Mouse (Mus musculus): ENCODE results near the gene Gm9857. TPM values are rescaled to one million over a fixed set of nuclear protein-coding genes. Genes with fewer than 3 reads are reported as not detected.

Gm9857 gene
- polyA plus RNA-seq, 1 experiment from 2014 or later: 0.54 TPM

GRCm38 (mm10) chr3:108963278-108963677, 23.0 kb upstream of the Gm9857 start:
- no peak overlapping the region for H3K4me3 ChIP-seq (replicated peaks)
- peaks cover 12% of the 10 kb centered on the region for H3K4me1 ChIP-seq
- no peak overlapping the region for H3K27ac ChIP-seq
- no peak overlapping the region for H3K4me2 ChIP-seq
- H3K9ac ChIP-seq: no peak overlapping the region
- H3K9me3 ChIP-seq: no peaks in the 10 kb centered on the region
- H3K36me3 ChIP-seq: no peaks in the 10 kb centered on the region
- 69% methylated on average over 3 of the region's 3 CpGs for WGBS
- H3K27me3 ChIP-seq (replicated peaks): no peaks in the 10 kb centered on the region
- no peak for ATAC-seq (ENCODE audit: insufficient read depth, low FRiP score, low read depth)

GRCm38 (mm10) chr3:108961655-108962054, 21.4 kb upstream of the Gm9857 start:
- Histone ChIP-seq H3K4me1 (peaks cover 12% of the 10 kb centered on the region), H3K4me3 (replicated peaks) (no peak overlapping the region), H3K4me2 (peak overlapping the region; percentile 19), H3K9me3 (no peaks in the 10 kb centered on the region), H3K9ac (no peak overlapping the region), H3K27me3 (replicated peaks) (no peaks in the 10 kb centered on the region), H3K36me3 (no peaks in the 10 kb centered on the region), H3K27ac (0 out of 2 replicates have a peak overlapping the region, but pooled peaks have one; percentile 16)
- ATAC-seq (ENCODE audit: insufficient read depth, low FRiP score, low read depth): no peak
- 28% methylated on average over 6 of the region's 6 CpGs for WGBS

- Histone ChIP-seq H3K9me3 (no peaks in the 10 kb centered on the region), H3K9ac (no peak overlapping the region), H3K4me2 (peak overlapping the region; percentile 19), H3K4me1 (peaks cover 12% of the 10 kb centered on the region), H3K27me3 (replicated peaks) (no peaks in the 10 kb centered on the region), H3K36me3 (no peaks in the 10 kb centered on the region), H3K27ac (0 out of 2 replicates have a peak overlapping the region, but pooled peaks have one; percentile 16), H3K4me3 (replicated peaks) (no peak overlapping the region)
- no peak for ATAC-seq (ENCODE audit: insufficient read depth, low FRiP score, low read depth)
- 41% methylated on average over 7 of the region's 7 CpGs for WGBS
These were observed 21.0 kb upstream of the Gm9857 start for GRCm38 (mm10) chr3:108961226-108961625.

- 61% methylated on average over 13 of the region's 13 CpGs for WGBS
- H3K9me3 ChIP-seq: no peaks in the 10 kb centered on the region
- H3K4me1 ChIP-seq: peaks cover 12% of the 10 kb centered on the region
- no peak overlapping the region for H3K27ac ChIP-seq
- no peak overlapping the region for H3K4me3 ChIP-seq (replicated peaks)
- no peak overlapping the region for H3K9ac ChIP-seq
- H3K27me3 ChIP-seq (replicated peaks): no peaks in the 10 kb centered on the region
- no peaks in the 10 kb centered on the region for H3K36me3 ChIP-seq
- ATAC-seq (ENCODE audit: insufficient read depth, low FRiP score, low read depth): no peak
- no peak overlapping the region for H3K4me2 ChIP-seq
These were observed 19.5 kb upstream of the Gm9857 start for GRCm38 (mm10) chr3:108959680-108960295.

GRCm38 (mm10) chr3:108957976-108958375, 17.7 kb upstream of the Gm9857 start:
- no peak overlapping the region for H3K4me2 ChIP-seq
- H3K4me1 ChIP-seq: peaks cover 12% of the 10 kb centered on the region
- H3K9me3 ChIP-seq: no peaks in the 10 kb centered on the region
- no peak overlapping the region for H3K27ac ChIP-seq
- no peak overlapping the region for H3K9ac ChIP-seq
- H3K36me3 ChIP-seq: no peaks in the 10 kb centered on the region
- H3K27me3 ChIP-seq (replicated peaks): no peaks in the 10 kb centered on the region
- no peak for ATAC-seq (ENCODE audit: insufficient read depth, low FRiP score, low read depth)
- H3K4me3 ChIP-seq (replicated peaks): no peak overlapping the region

- Histone ChIP-seq H3K4me3 (replicated peaks) (no peak overlapping the region), H3K9me3 (no peaks in the 10 kb centered on the region), H3K27me3 (replicated peaks) (no peaks in the 10 kb centered on the region), H3K27ac (no peak overlapping the region), H3K36me3 (no peaks in the 10 kb centered on the region), H3K9ac (no peak overlapping the region), H3K4me2 (no peak overlapping the region), H3K4me1 (no peaks in the 10 kb centered on the region)
- no peak for ATAC-seq (ENCODE audit: insufficient read depth, low FRiP score, low read depth)
- 86% methylated on average over 10 of the region's 10 CpGs for WGBS
These were observed 751 bp upstream of the Gm9857 start for GRCm38 (mm10) chr3:108940996-108941395.

GRCm38 (mm10) chr3:108939573-108939972, 672 bp downstream of the Gm9857 start, which contains the start of gene Henmt1:
TSS of gene Henmt1 (plus strand) at chr3:108939873.
- no peaks in the 10 kb centered on the region for H3K27me3 ChIP-seq (replicated peaks)
- H3K4me3 ChIP-seq (replicated peaks): peak within 1 kb of the TSS; percentile 37
- no peak for ATAC-seq (ENCODE audit: insufficient read depth, low FRiP score, low read depth)
- 80% methylated on average over 5 of the region's 5 CpGs for WGBS
- peak within 1 kb of the TSS; percentile 78 for H3K4me2 ChIP-seq
- no peak within 1 kb of the TSS for H3K27ac ChIP-seq
- no peaks in the 10 kb centered on the region for H3K36me3 ChIP-seq
- H3K4me1 ChIP-seq: no peaks in the 10 kb centered on the region
- no peaks in the 10 kb centered on the region for H3K9me3 ChIP-seq
- no peak within 1 kb of the TSS for H3K9ac ChIP-seq

GRCm38 (mm10) chr3:108938691-108939090, 1.6 kb downstream of the Gm9857 start:
- no peaks in the 10 kb centered on the region for H3K4me1 ChIP-seq
- no peak overlapping the region for H3K27ac ChIP-seq
- no peaks in the 10 kb centered on the region for H3K36me3 ChIP-seq
- H3K4me2 ChIP-seq: no peak overlapping the region
- 92% methylated on average over 5 of the region's 5 CpGs for WGBS
- no peaks in the 10 kb centered on the region for H3K9me3 ChIP-seq
- H3K27me3 ChIP-seq (replicated peaks): no peaks in the 10 kb centered on the region
- no peak overlapping the region for H3K9ac ChIP-seq
- ATAC-seq (ENCODE audit: insufficient read depth, low FRiP score, low read depth): no peak
- no peak overlapping the region for H3K4me3 ChIP-seq (replicated peaks)

GRCm38 (mm10) chr3:108933557-108933956, 6.7 kb downstream of the Gm9857 start:
- Histone ChIP-seq H3K4me1 (no peaks in the 10 kb centered on the region), H3K27ac (no peak overlapping the region), H3K4me3 (replicated peaks) (no peak overlapping the region), H3K36me3 (no peaks in the 10 kb centered on the region), H3K9me3 (no peaks in the 10 kb centered on the region), H3K27me3 (replicated peaks) (no peaks in the 10 kb centered on the region), H3K4me2 (no peak overlapping the region), H3K9ac (no peak overlapping the region)
- ATAC-seq (ENCODE audit: insufficient read depth, low FRiP score, low read depth): no peak
- WGBS: 92% methylated on average over 6 of the region's 6 CpGs

GRCm38 (mm10) chr3:108926308-108926707, 13.9 kb downstream of the Gm9857 start:
- H3K4me1 ChIP-seq: no peaks in the 10 kb centered on the region
- no peak overlapping the region for H3K4me3 ChIP-seq (replicated peaks)
- H3K9ac ChIP-seq: no peak overlapping the region
- no peaks in the 10 kb centered on the region for H3K36me3 ChIP-seq
- no peaks in the 10 kb centered on the region for H3K27me3 ChIP-seq (replicated peaks)
- WGBS: 85% methylated on average over 1 of the region's 1 CpGs
- no peak overlapping the region for H3K4me2 ChIP-seq
- H3K27ac ChIP-seq: no peak overlapping the region
- H3K9me3 ChIP-seq: no peaks in the 10 kb centered on the region
- no peak for ATAC-seq (ENCODE audit: insufficient read depth, low FRiP score, low read depth)

GRCm38 (mm10) chr3:108925677-108926076, 14.6 kb downstream of the Gm9857 start:
- Histone ChIP-seq H3K27me3 (replicated peaks) (no peaks in the 10 kb centered on the region), H3K4me1 (no peaks in the 10 kb centered on the region), H3K36me3 (no peaks in the 10 kb centered on the region), H3K9ac (no peak overlapping the region), H3K9me3 (no peaks in the 10 kb centered on the region), H3K27ac (no peak overlapping the region), H3K4me3 (replicated peaks) (no peak overlapping the region), H3K4me2 (no peak overlapping the region)
- WGBS: 80% methylated on average over 4 of the region's 4 CpGs
- ATAC-seq (ENCODE audit: insufficient read depth, low FRiP score, low read depth): no peak

GRCm38 (mm10) chr3:108921822-108922221, 18.4 kb downstream of the Gm9857 start:
- H3K9ac ChIP-seq: no peak overlapping the region

More at GRCm38 (mm10) chr3:108921822-108922221, 18.4 kb downstream of the Gm9857 start:
- ATAC-seq (ENCODE audit: insufficient read depth, low FRiP score, low read depth): peak; percentile 83
- no peak overlapping the region for H3K4me3 ChIP-seq (replicated peaks)
- no peaks in the 10 kb centered on the region for H3K27me3 ChIP-seq (replicated peaks)
- no peaks in the 10 kb centered on the region for H3K9me3 ChIP-seq
- H3K27ac ChIP-seq: no peak overlapping the region
- no peak overlapping the region for H3K4me2 ChIP-seq
- H3K4me1 ChIP-seq: no peaks in the 10 kb centered on the region
- WGBS: 80% methylated on average over 1 of the region's 1 CpGs
- H3K36me3 ChIP-seq: no peaks in the 10 kb centered on the region

All from stomach, embryonic 15.5 days (tissue).